Comparison of ENCODE assay signal across 7 mouse cellular contexts in genomic region chr2:3118203-3118941, GRCm38 (mm10). TPM values are rescaled to one million over a fixed set of nuclear protein-coding genes. Genes with fewer than 3 reads are reported as not detected.
A peak's percentile ranks its signal among the peaks of the same experiment; 100 is the strongest.
DNase-seq lines count a peak whose midpoint lies in the region; ATAC-seq and TF ChIP-seq lines count a peak whose summit lies in the region.

No protein-coding gene starts in this region.

- peak; percentile 87 for TF ChIP-seq CTCF in heart, adult 2 months (IDR thresholded peaks at IDR 0.05)

- H3K27ac ChIP-seq in embryonic facial prominence, embryonic 11.5 days (replicated peaks; ENCODE audit: low read depth, low read length): peak overlapping the region; percentile 81
- H3K27ac ChIP-seq in heart, adult 2 months: peak overlapping the region; percentile 94
- peak overlapping the region; percentile 74 for H3K27ac ChIP-seq in limb, embryonic 11.5 days (replicated peaks; ENCODE audit: low read depth, low read length)
- H3K27ac ChIP-seq in midbrain, embryonic 13.5 days: peak overlapping the region; percentile 95

- H3K4me2 ChIP-seq in embryonic facial prominence, embryonic 11.5 days (ENCODE audit: low read depth, low read length): peak overlapping the region; percentile 37
- peak overlapping the region; percentile 34 for H3K4me2 ChIP-seq in limb, embryonic 11.5 days (ENCODE audit: low read depth, severe bottlenecking)
- peak overlapping the region; percentile 69 for H3K4me2 ChIP-seq in midbrain, embryonic 13.5 days (replicated peaks)

- WGBS in embryonic facial prominence, embryonic 11.5 days: under 1% methylated on average over 75 of the region's 93 CpGs
- under 1% methylated on average over 88 of the region's 93 CpGs for WGBS in heart, adult 2 months
- under 1% methylated on average over 56 of the region's 93 CpGs for WGBS in limb, embryonic 11.5 days
- WGBS in midbrain, embryonic 13.5 days: under 1% methylated on average over 82 of the region's 93 CpGs

- peak; percentile 90 for ATAC-seq in embryonic facial prominence, embryonic 11.5 days (replicated peaks; ENCODE audit: insufficient number of reproducible peaks, low FRiP score, low TSS enrichment, low read depth)
- peak; percentile 92 for ATAC-seq in limb, embryonic 11.5 days (ENCODE audit: insufficient number of reproducible peaks, low FRiP score, low TSS enrichment, low read depth)
- ATAC-seq in midbrain, embryonic 13.5 days: peak; percentile 95

- no peaks in the 10 kb centered on the region for H3K36me3 ChIP-seq in embryonic facial prominence, embryonic 11.5 days (replicated peaks; ENCODE audit: control insufficient read depth, insufficient read depth, low read depth, low read length)
- peaks cover 9% of the 10 kb centered on the region for H3K36me3 ChIP-seq in heart, adult 2 months (ENCODE audit: control insufficient read depth, insufficient read depth, low read length)
- no peaks in the 10 kb centered on the region for H3K36me3 ChIP-seq in limb, embryonic 11.5 days (ENCODE audit: control insufficient read depth, insufficient read depth, low read length)
- H3K36me3 ChIP-seq in midbrain, embryonic 13.5 days: no peaks in the 10 kb centered on the region

- peaks cover 2% of the 10 kb centered on the region; the same call in 1 of the 2 replicates for H3K4me1 ChIP-seq in embryonic facial prominence, embryonic 11.5 days (ENCODE audit: control insufficient read depth, insufficient read depth, low read length)
- peaks cover 14% of the 10 kb centered on the region for H3K4me1 ChIP-seq in heart, adult 2 months (ENCODE audit: control insufficient read depth, insufficient read depth, low read length)
- H3K4me1 ChIP-seq in limb, embryonic 11.5 days (ENCODE audit: control insufficient read depth, insufficient read depth, low read length): no peaks in the 10 kb centered on the region
- H3K4me1 ChIP-seq in midbrain, embryonic 13.5 days (replicated peaks): peaks cover 26% of the 10 kb centered on the region

- H3K4me3 ChIP-seq in embryonic facial prominence, embryonic 11.5 days (ENCODE audit: low read depth, low read length): peak overlapping the region; percentile 86
- H3K4me3 ChIP-seq in heart, adult 2 months: peak overlapping the region; percentile 84
- H3K4me3 ChIP-seq in limb, embryonic 11.5 days (ENCODE audit: low read depth, low read length): peak overlapping the region; percentile 89
- peak overlapping the region; percentile 79 for H3K4me3 ChIP-seq in midbrain, embryonic 13.5 days (replicated peaks)

- peak overlapping the region; percentile 90 for H3K9ac ChIP-seq in embryonic facial prominence, embryonic 11.5 days (replicated peaks; ENCODE audit: low read length)
- peak overlapping the region; percentile 94 for H3K9ac ChIP-seq in heart, adult 2 months (ENCODE audit: low read depth, low read length)
- H3K9ac ChIP-seq in limb, embryonic 11.5 days (ENCODE audit: low read length): peak overlapping the region; percentile 94
- peak overlapping the region; percentile 94 for H3K9ac ChIP-seq in midbrain, embryonic 13.5 days (replicated peaks)

- TF ChIP-seq EP300 in heart, adult 2 months (IDR thresholded peaks at IDR 0.05; ENCODE audit: insufficient read depth, low read depth, low read length): 0 out of 2 replicates have a peak, but pooled peaks have one; percentile 61

- no peak for TF ChIP-seq POLR2A in heart, adult 2 months (IDR thresholded peaks at IDR 0.05; ENCODE audit: insufficient read depth, low read depth, low read length)

- H3K9me3 ChIP-seq in embryonic facial prominence, embryonic 11.5 days (replicated peaks; ENCODE audit: control insufficient read depth, low read length): no peaks in the 10 kb centered on the region
- no peaks in the 10 kb centered on the region for H3K9me3 ChIP-seq in limb, embryonic 11.5 days (ENCODE audit: control insufficient read depth, low read length)
- H3K9me3 ChIP-seq in midbrain, embryonic 13.5 days: no peaks in the 10 kb centered on the region

- intact Hi-C loops in heart, adult 2 months (cut with DNase I): loop anchor here (1.0 to 10.0 kb wide), 6 partner anchors 54 to 296 kb away; partner anchors contain the start of genes Nmt2 and Rpp38

- DNase-seq in adrenal gland, postnatal 36 days: peak; percentile 92 to 97
- peak; percentile 90 for DNase-seq in embryonic facial prominence, embryonic 11.5 days (ENCODE audit: low spot score)
- peak; percentile 92 to 93 for DNase-seq in heart, adult 2 months
- DNase-seq in kidney, adult 8-10 months: peak; percentile 86 to 90
- peak; percentile 91 for DNase-seq in limb, embryonic 11.5 days (ENCODE audit: low spot score)
- peak; percentile 20 to 32 for DNase-seq in spleen, postnatal 36 days (ENCODE audit: low spot score in 2 of 2)

- no peaks in the 10 kb centered on the region for H3K27me3 ChIP-seq in embryonic facial prominence, embryonic 11.5 days (ENCODE audit: control insufficient read depth, insufficient read depth, low read length)
- H3K27me3 ChIP-seq in heart, adult 2 months (ENCODE audit: control insufficient read depth, insufficient read depth, low read length): no peaks in the 10 kb centered on the region
- H3K27me3 ChIP-seq in limb, embryonic 11.5 days (ENCODE audit: control insufficient read depth, insufficient read depth, low read length): no peaks in the 10 kb centered on the region
- no peaks in the 10 kb centered on the region for H3K27me3 ChIP-seq in midbrain, embryonic 13.5 days

- no peaks in the 10 kb centered on the region; the same call in 1 of the 2 replicates for H3K79me2 ChIP-seq in heart, adult 2 months (replicated peaks; ENCODE audit: control insufficient read depth, insufficient read depth, low read length)

RNA-seq across cellular contexts. Expression of gene Fam171a1, which starts 4.3 kb away (rescaled TPM):
- total RNA-seq in adrenal gland, postnatal 36 days (2021): 10 to 100 TPM; 27.7 to 29.7 TPM
- polyA plus RNA-seq in embryonic facial prominence, embryonic 11.5 days (2014; fragmentation: Nextera tagmentation; extraction: Ambion mirVana): 36.0 and 41.6 TPM in 2 replicates
- total RNA-seq in heart, adult 2 months (2021): 10 to 100 TPM; 14.1 to 14.3 TPM
- polyA plus RNA-seq in heart, adult 2 months (2012; rRNA removed): 10.8 and 19.2 TPM in 2 replicates
- 37.3 and 37.7 TPM in 2 replicates for polyA plus RNA-seq in limb, embryonic 11.5 days (2014; fragmentation: Nextera tagmentation; extraction: Ambion mirVana)
- polyA plus RNA-seq in midbrain, embryonic 13.5 days (2015; fragmentation: Nextera tagmentation; extraction: Ambion mirVana): 44.2 and 47.9 TPM in 2 replicates

Comparison
In these comparisons a context has a peak if more than half of its experiments do, and no peak if none do; other contexts are left out.
1. Peak in every context shown above with its lines: DNase-seq, ATAC-seq, H3K4me3 ChIP-seq and H3K27ac ChIP-seq.
2. DNase-seq: peak in every context shown above with its lines; median percentile 94 in adrenal gland, postnatal 36 days; 92 in heart, adult 2 months; 91 in limb, embryonic 11.5 days; 90 in embryonic facial prominence, embryonic 11.5 days; 88 in kidney, adult 8-10 months; 26 in spleen, postnatal 36 days.